Mouse (Mus musculus): ENCODE results near the gene Cct2.

DNA sequence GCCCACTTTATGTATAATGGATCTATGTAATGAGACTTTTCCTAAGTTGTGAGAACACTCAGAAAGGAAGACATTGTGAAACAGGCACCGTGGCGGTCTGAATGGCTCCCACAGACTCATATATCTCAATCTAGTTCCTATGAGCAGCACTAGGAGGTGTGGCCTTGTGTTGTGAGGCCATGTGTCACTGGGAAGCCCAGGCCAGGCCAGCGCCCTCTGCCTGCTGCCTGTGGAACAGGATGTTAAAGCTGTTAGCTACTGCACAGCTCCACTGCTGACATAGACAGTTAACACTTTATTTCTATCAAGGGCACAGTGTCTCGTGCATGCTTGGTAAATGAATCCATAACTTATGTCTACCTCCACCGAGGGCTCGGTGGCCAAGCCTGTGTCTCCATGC, 14.7 kb upstream of the Cct2 start:
- TF ChIP-seq CTCF (conservative IDR thresholded peaks at IDR 0.05; ENCODE audit: insufficient read depth, insufficient read length, low read depth, low read length) (peak; percentile 69), POLR2A (IDR thresholded peaks at IDR 0.05; ENCODE audit: low read depth, low read length) (no peak)
